Mouse (Mus musculus): Measurements from ENCODE around the gene Efr3b. TPM values are rescaled to one million over a fixed set of nuclear protein-coding genes. Genes with fewer than 3 reads are reported as not detected.

Efr3b gene
- total and polyA plus RNA-seq, 2 experiments = 0.09 to 0.16 TPM

DNA sequence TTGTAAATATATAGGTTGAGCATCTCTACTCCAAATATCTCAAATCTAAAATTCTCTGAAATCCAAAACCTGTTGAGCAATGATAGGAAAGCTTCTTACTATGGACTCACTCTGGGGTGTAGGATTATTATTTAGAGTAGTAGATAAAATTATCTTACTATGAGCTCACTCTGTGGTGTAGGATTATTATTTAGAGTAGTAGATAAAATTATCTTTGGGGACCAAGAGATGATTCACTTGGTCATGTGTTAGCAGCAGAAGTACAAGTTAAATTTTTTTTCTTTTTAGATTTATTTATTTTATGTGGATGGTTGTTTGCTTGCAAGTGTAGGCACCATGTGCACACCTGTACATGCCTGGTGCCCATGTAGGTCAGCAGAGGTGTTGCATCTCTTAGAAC lies 37.7 kb upstream of the Efr3b start:
- no peaks in the 10 kb centered on the region for H3K4me1 ChIP-seq (ENCODE audit: control insufficient read depth, insufficient read depth, low read length)
- H3K4me3 ChIP-seq (ENCODE audit: insufficient read depth, low read depth, low read length) = no peak overlapping the region
- no peaks in the 10 kb centered on the region for H3K79me2 ChIP-seq (ENCODE audit: control insufficient read depth, insufficient read depth, low read length)
- H3K9ac ChIP-seq (ENCODE audit: low read depth, low read length) = no peak overlapping the region
- no peaks in the 10 kb centered on the region for H3K36me3 ChIP-seq (ENCODE audit: control insufficient read depth, insufficient read depth, low read length)
- no peak overlapping the region for H3K27ac ChIP-seq (replicated peaks; ENCODE audit: insufficient read depth, low read depth, low read length)
- no peaks in the 10 kb centered on the region for H3K27me3 ChIP-seq (ENCODE audit: control insufficient read depth, insufficient read depth, low read length)
- TF ChIP-seq POLR2A (IDR thresholded peaks at IDR 0.05; ENCODE audit: extremely low read depth, insufficient read depth, low read length) = no peak
- TF ChIP-seq CTCF (IDR thresholded peaks at IDR 0.05; ENCODE audit: low read depth, low read length) = no peak
- no peak for DNase-seq (ENCODE audit: extremely low read depth, low read depth, low spot score)

DNA sequence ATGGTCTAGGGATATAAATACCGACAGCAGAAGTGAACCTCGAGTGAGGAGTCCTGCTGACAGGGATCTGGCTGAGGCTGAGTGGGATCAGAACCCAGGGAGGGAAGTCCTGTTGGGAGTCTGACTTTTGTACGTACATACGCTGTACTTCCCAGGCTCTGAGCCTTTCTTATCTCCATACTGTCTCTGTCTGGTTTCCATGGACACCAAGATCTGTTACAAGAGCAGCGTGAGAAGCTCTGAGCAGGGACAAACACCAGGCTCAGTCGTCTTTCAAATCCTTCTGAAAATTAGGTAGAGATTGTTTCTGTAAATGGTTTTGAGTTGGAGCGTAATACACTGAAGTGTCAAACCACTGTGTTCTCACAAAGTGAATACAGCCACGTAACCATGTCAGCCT lies 36.7 kb upstream of the Efr3b start:
- WGBS = 71% methylated on average over 8 of the region's 8 CpGs
- Histone ChIP-seq H3K36me3 (ENCODE audit: control insufficient read depth, insufficient read depth, low read length) (no peaks in the 10 kb centered on the region), H3K79me2 (ENCODE audit: control insufficient read depth, insufficient read depth, low read length) (no peaks in the 10 kb centered on the region), H3K4me3 (ENCODE audit: insufficient read depth, low read depth, low read length) (no peak overlapping the region), H3K27ac (replicated peaks; ENCODE audit: insufficient read depth, low read depth, low read length) (no peak overlapping the region), H3K27me3 (ENCODE audit: control insufficient read depth, insufficient read depth, low read length) (no peaks in the 10 kb centered on the region), H3K9ac (ENCODE audit: low read depth, low read length) (no peak overlapping the region), H3K4me1 (ENCODE audit: control insufficient read depth, insufficient read depth, low read length) (no peaks in the 10 kb centered on the region)
- no peak for DNase-seq (ENCODE audit: extremely low read depth, low read depth, low spot score)
- no peak for TF ChIP-seq CTCF (IDR thresholded peaks at IDR 0.05; ENCODE audit: low read depth, low read length)
- no peak for TF ChIP-seq POLR2A (IDR thresholded peaks at IDR 0.05; ENCODE audit: extremely low read depth, insufficient read depth, low read length)

DNA sequence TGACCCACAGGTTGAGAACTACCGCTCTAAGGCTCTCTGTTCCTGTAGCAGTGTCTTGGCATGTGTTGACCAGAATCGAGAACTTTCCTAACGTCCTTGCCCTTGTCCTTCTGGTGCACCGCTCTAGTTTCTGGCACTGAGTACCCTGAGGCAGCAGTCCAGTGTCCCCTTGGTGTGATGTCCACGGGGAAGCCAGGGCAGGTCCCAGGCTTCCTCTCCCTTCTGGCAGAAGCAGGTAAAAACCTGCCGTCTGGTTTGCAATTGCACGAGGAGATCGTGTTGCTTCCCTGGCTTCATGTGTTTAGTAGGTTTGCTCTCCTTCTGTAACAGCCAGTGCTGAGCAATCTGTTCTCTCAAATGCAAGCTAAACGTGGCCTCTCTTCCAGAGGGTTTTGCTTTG lies 33.0 kb upstream of the Efr3b start:
- no peak overlapping the region for H3K4me3 ChIP-seq (ENCODE audit: insufficient read depth, low read depth, low read length)
- no peaks in the 10 kb centered on the region for H3K36me3 ChIP-seq (ENCODE audit: control insufficient read depth, insufficient read depth, low read length)
- no peak overlapping the region for H3K9ac ChIP-seq (ENCODE audit: low read depth, low read length)
- WGBS = 76% methylated on average over 9 of the region's 9 CpGs
- DNase-seq (ENCODE audit: extremely low read depth, low read depth, low spot score) = no peak
- H3K79me2 ChIP-seq (ENCODE audit: control insufficient read depth, insufficient read depth, low read length) = no peaks in the 10 kb centered on the region
- H3K4me1 ChIP-seq (ENCODE audit: control insufficient read depth, insufficient read depth, low read length) = no peaks in the 10 kb centered on the region
- no peak for TF ChIP-seq POLR2A (IDR thresholded peaks at IDR 0.05; ENCODE audit: extremely low read depth, insufficient read depth, low read length)
- no peak for TF ChIP-seq CTCF (IDR thresholded peaks at IDR 0.05; ENCODE audit: low read depth, low read length)
- H3K27me3 ChIP-seq (ENCODE audit: control insufficient read depth, insufficient read depth, low read length) = peaks cover 2% of the 10 kb centered on the region; the same call in 1 of the 2 replicates
- H3K27ac ChIP-seq (replicated peaks; ENCODE audit: insufficient read depth, low read depth, low read length) = no peak overlapping the region

DNA sequence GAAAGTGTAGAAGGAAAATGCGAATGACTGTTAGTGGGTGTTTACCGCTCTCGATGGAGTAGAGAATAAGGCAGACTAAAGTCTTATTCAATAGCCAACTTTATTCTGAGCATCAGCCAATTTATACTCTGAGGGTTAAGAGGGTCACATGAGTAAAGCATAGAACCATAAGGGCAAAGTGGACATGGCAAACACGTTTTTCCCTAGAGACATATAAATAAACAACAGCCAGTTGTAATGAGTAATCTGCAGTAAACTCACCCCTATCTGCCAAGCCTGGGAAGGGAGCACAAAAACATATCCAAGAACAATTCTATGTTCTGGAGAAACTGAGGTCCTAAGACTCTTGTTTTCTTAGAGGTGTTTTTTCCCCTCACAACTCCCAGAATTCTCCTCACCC lies 29.8 kb upstream of the Efr3b start:
- Histone ChIP-seq H3K27me3 (ENCODE audit: control insufficient read depth, insufficient read depth, low read length) (peaks cover 4% of the 10 kb centered on the region; the same call in 1 of the 2 replicates), H3K4me1 (ENCODE audit: control insufficient read depth, insufficient read depth, low read length) (no peaks in the 10 kb centered on the region), H3K79me2 (ENCODE audit: control insufficient read depth, insufficient read depth, low read length) (no peaks in the 10 kb centered on the region), H3K9ac (ENCODE audit: low read depth, low read length) (no peak overlapping the region), H3K36me3 (ENCODE audit: control insufficient read depth, insufficient read depth, low read length) (no peaks in the 10 kb centered on the region), H3K4me3 (ENCODE audit: insufficient read depth, low read depth, low read length) (no peak overlapping the region), H3K27ac (replicated peaks; ENCODE audit: insufficient read depth, low read depth, low read length) (no peak overlapping the region)
- no peak for DNase-seq (ENCODE audit: extremely low read depth, low read depth, low spot score)
- WGBS = 76% methylated on average over 4 of the region's 4 CpGs
- TF ChIP-seq CTCF (IDR thresholded peaks at IDR 0.05; ENCODE audit: low read depth, low read length) (no peak), POLR2A (IDR thresholded peaks at IDR 0.05; ENCODE audit: extremely low read depth, insufficient read depth, low read length) (no peak)

DNA sequence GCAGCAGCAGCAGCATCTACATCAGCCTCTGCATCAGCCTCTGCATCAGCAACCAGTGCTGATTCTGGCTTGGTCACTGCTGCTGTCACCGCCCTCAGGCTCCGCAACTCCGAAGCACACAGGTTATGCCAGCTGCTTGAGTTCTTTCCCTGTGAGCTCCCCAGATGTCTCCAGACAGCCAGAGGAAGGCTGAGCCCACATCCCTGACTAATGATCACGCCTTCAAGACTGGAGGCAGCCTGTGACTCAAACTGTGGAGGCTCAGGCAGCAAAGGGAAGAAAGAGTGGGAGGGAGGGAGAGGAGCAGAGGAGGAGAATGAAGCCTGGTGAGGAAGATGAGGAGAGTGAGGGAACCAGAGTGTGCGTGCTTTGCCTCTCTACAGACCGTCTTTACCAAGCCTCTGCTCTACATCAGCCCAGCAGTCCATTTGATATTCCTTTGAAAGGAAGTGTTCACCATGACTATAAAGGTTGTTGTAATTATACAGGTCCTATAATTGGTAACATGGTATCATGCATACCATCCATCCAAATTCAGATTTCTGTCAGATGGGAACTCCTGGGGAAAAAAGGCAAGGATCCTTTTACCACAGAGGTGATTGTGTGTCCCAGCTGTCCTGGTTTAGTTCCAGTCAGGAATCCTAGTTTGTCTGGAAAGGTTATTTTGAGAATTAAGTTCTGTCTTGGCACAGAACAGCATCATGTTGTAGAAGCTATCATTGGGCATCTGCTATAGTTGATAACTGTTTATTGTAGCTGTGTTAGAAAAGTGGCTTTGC lies 28.2 kb upstream of the Efr3b start:
- DNase-seq (ENCODE audit: extremely low read depth, low read depth, low spot score) = no peak
- no peaks in the 10 kb centered on the region for H3K4me1 ChIP-seq (ENCODE audit: control insufficient read depth, insufficient read depth, low read length)
- 80% methylated on average over 6 of the region's 6 CpGs for WGBS
- H3K79me2 ChIP-seq (ENCODE audit: control insufficient read depth, insufficient read depth, low read length) = no peaks in the 10 kb centered on the region
- peaks cover 4% of the 10 kb centered on the region; the same call in 1 of the 2 replicates for H3K27me3 ChIP-seq (ENCODE audit: control insufficient read depth, insufficient read depth, low read length)
- no peaks in the 10 kb centered on the region for H3K36me3 ChIP-seq (ENCODE audit: control insufficient read depth, insufficient read depth, low read length)
- no peak overlapping the region for H3K4me3 ChIP-seq (ENCODE audit: insufficient read depth, low read depth, low read length)
- no peak overlapping the region for H3K27ac ChIP-seq (replicated peaks; ENCODE audit: insufficient read depth, low read depth, low read length)
- TF ChIP-seq POLR2A (IDR thresholded peaks at IDR 0.05; ENCODE audit: extremely low read depth, insufficient read depth, low read length) (no peak), CTCF (IDR thresholded peaks at IDR 0.05; ENCODE audit: low read depth, low read length) (no peak)
- H3K9ac ChIP-seq (ENCODE audit: low read depth, low read length) = no peak overlapping the region

DNA sequence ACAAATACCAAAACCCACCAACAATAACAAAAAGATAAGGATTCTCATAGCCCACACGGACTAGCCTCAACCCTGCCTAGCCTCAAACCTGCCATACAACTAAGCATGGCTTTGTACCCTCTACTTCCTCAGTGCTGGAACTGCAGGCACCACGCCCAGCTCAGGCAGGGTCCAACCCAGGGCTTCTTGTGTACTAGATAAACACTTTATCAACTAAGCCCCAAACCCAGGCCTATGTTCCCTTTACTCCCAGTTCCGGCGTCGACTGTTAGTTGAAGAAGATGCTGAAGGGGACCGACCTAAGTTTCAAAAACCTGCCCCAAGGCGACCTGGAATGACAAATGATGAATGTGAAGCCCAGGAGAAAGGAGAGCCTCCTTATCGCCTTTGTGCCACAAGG lies 27.2 kb upstream of the Efr3b start:
- Histone ChIP-seq H3K9ac (ENCODE audit: low read depth, low read length) (no peak overlapping the region), H3K27ac (replicated peaks; ENCODE audit: insufficient read depth, low read depth, low read length) (no peak overlapping the region), H3K79me2 (ENCODE audit: control insufficient read depth, insufficient read depth, low read length) (no peaks in the 10 kb centered on the region), H3K27me3 (ENCODE audit: control insufficient read depth, insufficient read depth, low read length) (peaks cover 4% of the 10 kb centered on the region; the same call in 1 of the 2 replicates), H3K4me3 (ENCODE audit: insufficient read depth, low read depth, low read length) (no peak overlapping the region), H3K4me1 (ENCODE audit: control insufficient read depth, insufficient read depth, low read length) (no peaks in the 10 kb centered on the region), H3K36me3 (ENCODE audit: control insufficient read depth, insufficient read depth, low read length) (no peaks in the 10 kb centered on the region)
- WGBS = 65% methylated on average over 8 of the region's 8 CpGs
- no peak for TF ChIP-seq CTCF (IDR thresholded peaks at IDR 0.05; ENCODE audit: low read depth, low read length)
- no peak for TF ChIP-seq POLR2A (IDR thresholded peaks at IDR 0.05; ENCODE audit: extremely low read depth, insufficient read depth, low read length)
- DNase-seq (ENCODE audit: extremely low read depth, low read depth, low spot score) = no peak
